Mouse (Mus musculus): Measurements from ENCODE around the gene Clnk. TPM values are rescaled to one million over a fixed set of nuclear protein-coding genes. Genes with fewer than 3 reads are reported as not detected.
"Not testable (repeated sequence)": the region's sequence is repeated elsewhere in the genome, so short reads cannot be mapped to it uniquely, and the experiment has no call there.

Gene Clnk
- polyA plus RNA-seq (2012; rRNA removed): 0.27 and 0.28 TPM in 2 replicates

DNA sequence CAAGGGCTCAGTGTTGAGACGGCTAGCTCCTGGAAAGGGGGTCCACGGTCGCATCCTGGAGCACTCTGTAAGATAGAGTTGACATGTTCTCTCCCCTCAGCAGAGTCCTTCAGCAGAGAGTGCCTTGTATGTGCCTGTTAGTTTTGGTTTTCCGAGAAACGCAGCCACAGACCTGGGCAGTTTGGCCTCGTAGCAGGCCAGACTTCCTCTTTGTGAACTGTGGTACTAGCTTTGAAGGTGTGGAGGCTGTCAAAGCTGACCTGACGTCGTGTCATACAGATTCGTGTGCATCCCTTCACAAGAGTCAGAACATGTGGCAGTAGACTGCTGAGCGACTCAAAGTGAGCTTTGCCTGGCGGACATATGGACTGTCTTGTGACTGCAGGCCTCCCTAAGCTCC is at the start of gene Clnk:
TSS of gene Clnk (minus strand) at position 191 of the 400 bp plus-strand sequence.
- Histone ChIP-seq H3K36me3 (ENCODE audit: control insufficient read depth, insufficient read depth, low read length) (no peaks in the 10 kb centered on the region), H3K27me3 (ENCODE audit: control insufficient read depth, insufficient read depth, low read length) (no peaks in the 10 kb centered on the region), H3K4me1 (replicated peaks; ENCODE audit: control insufficient read depth, insufficient read depth, low read length) (no peaks in the 10 kb centered on the region), H3K4me3 (ENCODE audit: control insufficient read depth, insufficient read depth, low read length) (no peak within 1 kb of the TSS), H3K27ac (ENCODE audit: control insufficient read depth, insufficient read depth, low read length) (no peak within 1 kb of the TSS)
- no peak for DNase-seq
- TF ChIP-seq CTCF (IDR thresholded peaks at IDR 0.05; ENCODE audit: borderline replicate concordance, control insufficient read depth, extremely low read depth, insufficient read depth, low read length, poor library complexity): no peak
- TF ChIP-seq POLR2A (IDR thresholded peaks at IDR 0.05; ENCODE audit: control insufficient read depth, extremely low read depth, insufficient read depth, low read length, poor library complexity): no peak
- WGBS: 22% methylated on average over 11 of the region's 11 CpGs

DNA sequence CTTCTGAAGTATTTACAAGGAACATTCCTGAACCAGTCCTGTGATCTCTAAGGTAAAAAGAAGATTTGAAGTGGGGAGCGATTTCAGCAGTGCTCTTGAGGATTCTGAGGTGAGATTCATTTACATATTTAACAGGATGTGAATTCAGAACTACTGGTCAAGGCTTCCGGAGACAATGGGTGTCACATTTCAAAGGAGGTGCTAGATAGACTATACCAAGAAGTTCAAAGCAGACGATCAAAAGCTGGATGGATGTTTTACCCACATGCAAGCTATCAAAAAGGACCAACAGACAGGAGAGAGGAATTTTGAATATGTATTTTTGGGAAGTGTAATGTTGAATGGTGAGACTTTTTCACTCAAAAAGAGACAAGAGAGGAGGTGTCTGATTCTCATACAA is 28.7 kb upstream of the Clnk start:
- Histone ChIP-seq H3K4me1 (replicated peaks; ENCODE audit: control insufficient read depth, insufficient read depth, low read length) (no peaks in the 10 kb centered on the region), H3K4me3 (ENCODE audit: control insufficient read depth, insufficient read depth, low read length) (no peak overlapping the region), H3K27ac (ENCODE audit: control insufficient read depth, insufficient read depth, low read length) (no peak overlapping the region), H3K36me3 (ENCODE audit: control insufficient read depth, insufficient read depth, low read length) (no peaks in the 10 kb centered on the region), H3K27me3 (ENCODE audit: control insufficient read depth, insufficient read depth, low read length) (no peaks in the 10 kb centered on the region)
- no peak for TF ChIP-seq CTCF (IDR thresholded peaks at IDR 0.05; ENCODE audit: borderline replicate concordance, control insufficient read depth, extremely low read depth, insufficient read depth, low read length, poor library complexity)
- no peak for TF ChIP-seq POLR2A (IDR thresholded peaks at IDR 0.05; ENCODE audit: control insufficient read depth, extremely low read depth, insufficient read depth, low read length, poor library complexity)
- 13% methylated on average over 3 of the region's 3 CpGs for WGBS
- no peak for DNase-seq

DNA sequence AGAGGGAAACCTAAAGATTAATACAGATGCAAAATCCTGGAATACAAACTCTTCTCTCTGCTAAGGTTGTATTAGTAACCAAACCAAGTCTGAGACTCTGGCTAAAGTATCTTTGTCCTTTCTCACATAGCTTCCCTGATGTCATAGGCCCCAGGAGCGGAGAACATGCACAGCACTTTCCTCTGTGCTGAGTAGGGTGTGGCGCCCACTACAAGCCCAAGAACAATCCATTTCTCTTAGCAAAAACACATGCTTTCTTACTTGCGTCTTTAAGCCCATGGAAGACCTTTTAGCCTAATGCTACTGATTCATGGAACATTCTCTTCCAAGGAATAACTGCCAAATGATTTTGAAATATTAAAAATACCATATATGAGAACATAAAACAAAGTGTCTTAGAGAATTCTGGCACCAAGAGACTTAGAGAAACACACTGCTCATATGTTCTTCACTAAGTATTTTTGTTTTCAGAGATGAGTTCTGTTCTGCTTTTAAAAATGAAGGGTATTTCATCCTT is 28.0 kb upstream of the Clnk start:
- TF ChIP-seq POLR2A (IDR thresholded peaks at IDR 0.05; ENCODE audit: control insufficient read depth, extremely low read depth, insufficient read depth, low read length, poor library complexity) (no peak), CTCF (IDR thresholded peaks at IDR 0.05; ENCODE audit: borderline replicate concordance, control insufficient read depth, extremely low read depth, insufficient read depth, low read length, poor library complexity) (no peak)
- Histone ChIP-seq H3K27me3 (ENCODE audit: control insufficient read depth, insufficient read depth, low read length) (no peaks in the 10 kb centered on the region), H3K4me3 (ENCODE audit: control insufficient read depth, insufficient read depth, low read length) (no peak overlapping the region), H3K36me3 (ENCODE audit: control insufficient read depth, insufficient read depth, low read length) (no peaks in the 10 kb centered on the region), H3K27ac (ENCODE audit: control insufficient read depth, insufficient read depth, low read length) (no peak overlapping the region), H3K4me1 (replicated peaks; ENCODE audit: control insufficient read depth, insufficient read depth, low read length) (no peaks in the 10 kb centered on the region)
- DNase-seq: no peak
- WGBS: 93% methylated on average over 3 of the region's 3 CpGs

DNA sequence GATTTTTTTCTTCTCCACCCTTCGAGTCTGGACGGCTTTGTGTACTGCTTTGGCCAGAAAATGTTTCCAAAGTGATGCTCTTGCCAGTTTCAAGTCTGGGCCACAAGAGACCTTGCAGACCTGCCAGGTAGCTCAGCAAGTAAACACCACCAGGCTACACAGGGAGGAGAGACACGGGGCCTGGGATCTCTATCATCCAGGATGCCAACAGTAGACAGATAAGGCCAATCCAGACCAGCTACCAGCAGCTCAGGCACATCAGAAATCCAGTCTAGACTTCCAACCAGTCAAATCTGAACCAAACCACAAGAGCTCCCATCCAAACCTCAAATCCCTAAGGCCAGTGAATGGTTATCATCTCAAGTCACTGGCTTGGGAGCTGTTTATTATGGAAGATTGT is 26.3 kb upstream of the Clnk start:
- H3K4me3 ChIP-seq (ENCODE audit: control insufficient read depth, insufficient read depth, low read length): no peak overlapping the region
- H3K36me3 ChIP-seq (ENCODE audit: control insufficient read depth, insufficient read depth, low read length): no peaks in the 10 kb centered on the region
- 93% methylated on average over 3 of the region's 3 CpGs for WGBS
- no peak for TF ChIP-seq POLR2A (IDR thresholded peaks at IDR 0.05; ENCODE audit: control insufficient read depth, extremely low read depth, insufficient read depth, low read length, poor library complexity)
- no peak for TF ChIP-seq CTCF (IDR thresholded peaks at IDR 0.05; ENCODE audit: borderline replicate concordance, control insufficient read depth, extremely low read depth, insufficient read depth, low read length, poor library complexity)
- no peak overlapping the region for H3K27ac ChIP-seq (ENCODE audit: control insufficient read depth, insufficient read depth, low read length)
- DNase-seq: no peak
- no peaks in the 10 kb centered on the region for H3K4me1 ChIP-seq (replicated peaks; ENCODE audit: control insufficient read depth, insufficient read depth, low read length)
- no peaks in the 10 kb centered on the region for H3K27me3 ChIP-seq (ENCODE audit: control insufficient read depth, insufficient read depth, low read length)

DNA sequence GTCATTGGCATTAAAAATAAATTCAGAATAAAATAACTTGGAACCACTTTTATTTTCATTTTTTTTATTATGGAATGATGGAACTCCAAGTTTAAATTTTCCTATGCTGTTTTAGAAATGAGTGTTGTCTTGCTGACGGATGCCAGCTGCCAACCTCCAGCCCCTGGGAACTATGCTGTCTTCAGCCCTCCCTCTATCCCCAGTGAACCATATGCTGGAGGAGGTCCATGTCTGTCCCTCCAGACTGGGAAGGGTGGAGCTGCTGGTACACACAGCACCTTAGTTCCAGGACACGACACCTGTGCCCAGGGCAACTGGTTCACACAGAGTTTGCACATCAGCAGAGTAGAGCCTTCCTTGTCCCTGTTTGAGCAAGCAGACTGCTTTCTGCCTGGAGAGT is 22.4 kb upstream of the Clnk start:
- Histone ChIP-seq H3K27ac (ENCODE audit: control insufficient read depth, insufficient read depth, low read length) (no peak overlapping the region), H3K36me3 (ENCODE audit: control insufficient read depth, insufficient read depth, low read length) (no peaks in the 10 kb centered on the region), H3K4me3 (ENCODE audit: control insufficient read depth, insufficient read depth, low read length) (no peak overlapping the region), H3K4me1 (replicated peaks; ENCODE audit: control insufficient read depth, insufficient read depth, low read length) (no peaks in the 10 kb centered on the region), H3K27me3 (ENCODE audit: control insufficient read depth, insufficient read depth, low read length) (no peaks in the 10 kb centered on the region)
- 95% methylated on average over 2 of the region's 2 CpGs for WGBS
- DNase-seq: no peak
- TF ChIP-seq POLR2A (IDR thresholded peaks at IDR 0.05; ENCODE audit: control insufficient read depth, extremely low read depth, insufficient read depth, low read length, poor library complexity): no peak
- no peak for TF ChIP-seq CTCF (IDR thresholded peaks at IDR 0.05; ENCODE audit: borderline replicate concordance, control insufficient read depth, extremely low read depth, insufficient read depth, low read length, poor library complexity)

DNA sequence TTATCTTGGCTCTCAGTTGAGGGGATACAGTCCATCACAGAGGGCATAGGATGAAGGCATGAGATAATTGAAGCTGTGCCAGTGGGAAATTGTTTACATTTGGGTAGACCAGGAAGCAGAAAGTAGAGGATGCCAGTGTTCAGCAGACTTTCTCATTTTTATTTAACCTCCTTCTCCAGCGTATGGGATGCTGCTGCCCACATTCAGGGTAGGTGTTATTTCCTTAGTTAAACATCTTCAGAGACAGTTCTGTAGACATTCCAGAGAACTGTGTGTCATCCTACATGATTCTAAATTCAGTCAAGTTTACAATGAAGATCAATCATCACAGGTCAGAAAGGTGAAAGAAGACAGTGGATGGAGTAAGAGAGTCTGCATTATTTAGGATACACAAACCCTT is 12.0 kb upstream of the Clnk start:
- no peaks in the 10 kb centered on the region for H3K4me1 ChIP-seq (replicated peaks; ENCODE audit: control insufficient read depth, insufficient read depth, low read length)
- H3K27me3 ChIP-seq (ENCODE audit: control insufficient read depth, insufficient read depth, low read length): no peaks in the 10 kb centered on the region
- H3K36me3 ChIP-seq (ENCODE audit: control insufficient read depth, insufficient read depth, low read length): no peaks in the 10 kb centered on the region
- TF ChIP-seq CTCF (IDR thresholded peaks at IDR 0.05; ENCODE audit: borderline replicate concordance, control insufficient read depth, extremely low read depth, insufficient read depth, low read length, poor library complexity): no peak
- no peak for DNase-seq
- H3K4me3 ChIP-seq (ENCODE audit: control insufficient read depth, insufficient read depth, low read length): no peak overlapping the region
- 100% methylated on average over 1 of the region's 1 CpGs for WGBS
- H3K27ac ChIP-seq (ENCODE audit: control insufficient read depth, insufficient read depth, low read length): no peak overlapping the region

DNA sequence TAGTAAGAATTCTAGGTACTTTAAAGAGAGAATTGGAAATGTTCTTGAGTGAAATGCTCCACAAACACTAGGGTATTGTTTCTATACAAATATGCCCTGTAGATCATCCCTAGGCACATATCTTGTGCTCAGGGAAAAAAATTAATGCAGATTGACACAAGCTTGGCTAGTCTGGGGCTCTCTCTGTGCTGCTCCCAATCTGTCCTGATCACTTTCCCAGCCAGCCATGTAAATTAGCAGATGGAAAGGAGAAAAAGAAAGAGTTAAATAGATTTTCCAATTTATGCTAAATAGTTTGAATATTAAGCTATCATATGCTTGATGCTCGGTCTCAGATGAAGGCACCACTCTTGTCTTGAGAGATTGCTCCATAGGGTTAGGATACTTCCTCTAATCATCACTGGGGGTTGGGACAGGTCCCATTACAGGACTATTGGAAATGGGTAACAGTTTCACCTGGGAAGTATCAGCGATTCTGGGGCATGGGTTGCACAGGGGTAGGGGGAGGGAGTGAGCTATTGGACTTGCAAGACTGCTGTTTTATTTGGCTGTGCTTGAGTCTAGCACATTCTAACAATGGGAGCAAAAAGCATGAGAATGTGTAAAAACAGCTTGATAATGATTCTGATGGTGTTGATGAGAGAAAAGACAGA is 10.1 kb upstream of the Clnk start:
- H3K4me1 ChIP-seq (replicated peaks; ENCODE audit: control insufficient read depth, insufficient read depth, low read length): no peaks in the 10 kb centered on the region
- no peaks in the 10 kb centered on the region for H3K36me3 ChIP-seq (ENCODE audit: control insufficient read depth, insufficient read depth, low read length)
- TF ChIP-seq POLR2A (IDR thresholded peaks at IDR 0.05; ENCODE audit: control insufficient read depth, extremely low read depth, insufficient read depth, low read length, poor library complexity) (no peak), CTCF (IDR thresholded peaks at IDR 0.05; ENCODE audit: borderline replicate concordance, control insufficient read depth, extremely low read depth, insufficient read depth, low read length, poor library complexity) (no peak)
- H3K27ac ChIP-seq (ENCODE audit: control insufficient read depth, insufficient read depth, low read length): no peak overlapping the region
- WGBS: 94% methylated on average over 2 of the region's 2 CpGs
- H3K27me3 ChIP-seq (ENCODE audit: control insufficient read depth, insufficient read depth, low read length): no peaks in the 10 kb centered on the region
- DNase-seq: no peak
- no peak overlapping the region for H3K4me3 ChIP-seq (ENCODE audit: control insufficient read depth, insufficient read depth, low read length)

DNA sequence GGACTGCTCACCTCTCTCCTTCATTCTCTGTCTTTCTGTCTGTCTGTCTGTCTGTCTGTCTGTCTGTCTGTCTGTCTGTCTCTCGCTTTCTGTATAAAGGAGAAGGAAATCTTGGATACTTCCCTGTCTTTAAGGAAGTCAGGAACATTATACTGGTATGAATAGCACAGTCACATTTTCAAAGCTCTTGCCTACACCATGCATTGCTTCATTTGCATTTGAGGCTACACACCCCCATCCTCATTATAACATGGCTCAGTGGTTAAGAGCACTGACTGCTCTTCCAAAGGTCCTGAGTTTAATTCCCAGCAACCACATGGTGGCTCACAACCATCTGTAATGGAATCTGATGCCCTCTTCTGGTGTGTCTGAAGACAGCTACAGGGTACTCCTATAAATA is 6.0 kb upstream of the Clnk start:
- 92% methylated on average over 1 of the region's 1 CpGs for WGBS
- H3K4me3 ChIP-seq (ENCODE audit: control insufficient read depth, insufficient read depth, low read length); DNase-seq; H3K36me3 ChIP-seq (ENCODE audit: control insufficient read depth, insufficient read depth, low read length); H3K27ac ChIP-seq (ENCODE audit: control insufficient read depth, insufficient read depth, low read length); H3K27me3 ChIP-seq (ENCODE audit: control insufficient read depth, insufficient read depth, low read length); H3K4me1 ChIP-seq (replicated peaks; ENCODE audit: control insufficient read depth, insufficient read depth, low read length): not testable (repeated sequence)
